Mouse (Mus musculus) spleen, adult 10 weeks (tissue): ENCODE results near the gene Olfr776. TPM values are rescaled to one million over a fixed set of nuclear protein-coding genes. Genes with fewer than 3 reads are reported as not detected.

Source experiments
- polyA plus RNA-seq: library from polyadenylated mRNA; stranded (reverse); fragments of 350-450 nt; fragmentation: Illumina TruSeq; extraction: RNeasy Lipid Tissue Mini Kit (QIAGEN cat#74804); gene quantifications from one replicate; pipeline ENCODE4 v1.2.3, GENCODE M21; 2015; ENCODE audit warnings: low replicate concordance; ENCODE audit not compliant: insufficient read depth

Gene Olfr776
- polyA plus RNA-seq, result not detected

DNA sequence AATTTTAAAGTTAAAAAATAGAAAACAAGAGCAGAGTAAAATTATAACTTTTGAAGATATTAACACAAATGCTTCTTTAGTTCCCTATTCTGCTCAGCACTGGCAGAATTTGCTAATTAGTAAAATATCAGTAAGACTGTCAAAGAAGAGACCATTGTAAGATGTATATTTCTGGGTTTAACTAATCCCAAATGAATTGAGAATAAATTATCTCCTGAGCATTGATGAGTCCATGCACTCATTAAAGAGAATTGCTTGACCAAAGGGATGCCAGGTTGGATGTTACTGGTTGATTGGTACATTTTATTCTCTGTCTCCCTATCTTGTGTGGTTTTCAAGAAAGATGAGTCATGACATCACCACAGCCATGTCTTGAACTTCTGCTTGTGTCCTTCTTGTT, at the start of gene Olfr776:
Olfr776 (plus strand) TSS at position 301 of the 400 bp plus-strand sequence.

GRCm38 (mm10) chr10:129235904-129236303, 23.0 kb upstream of the Olfr776 start, which contains the start of gene Olfr774:
Olfr774 (plus strand) TSS chr10:129236204.

GRCm38 (mm10) chr10:129248112-129248511, 10.8 kb upstream of the Olfr776 start, which contains the start of gene Olfr775:
Olfr775 (plus strand) TSS chr10:129248412.

DNA sequence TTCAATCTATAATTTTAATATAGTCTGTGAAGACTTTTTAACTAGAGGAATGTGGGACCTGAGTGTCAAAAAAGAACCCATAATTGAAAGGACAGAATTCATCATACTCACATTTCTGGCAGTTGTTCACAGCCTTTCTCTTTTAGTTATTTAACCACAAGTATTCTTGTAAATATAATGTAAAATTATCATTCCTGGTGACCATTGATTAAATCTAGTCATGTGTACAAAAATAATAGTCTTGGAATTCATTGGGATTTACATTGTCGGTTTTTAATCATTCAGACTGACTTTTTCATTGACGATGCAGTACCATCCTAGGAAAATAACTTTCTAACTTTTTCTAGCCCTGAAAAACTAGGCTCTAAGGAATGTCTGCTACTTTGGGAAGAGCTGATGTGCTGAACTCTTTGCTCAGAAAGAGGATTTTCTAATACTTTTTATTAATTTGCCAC, 12.2 kb downstream of the Olfr776 start, which contains the start of gene Olfr777:
Olfr777 (minus strand) TSS at position 405 of the 455 bp plus-strand sequence.

Other genes starting within 250 kb of the Olfr776 start
- gene Olfr763, start 248.3 kb upstream of the Olfr776 start, polyA plus RNA-seq, result not detected
- not detected for gene Olfr764-ps1, start 219.2 kb upstream of the Olfr776 start, polyA plus RNA-seq
- gene Olfr765, start 209.1 kb upstream of the Olfr776 start, polyA plus RNA-seq, result not detected
- gene Olfr766-ps1, start 190.2 kb upstream of the Olfr776 start, polyA plus RNA-seq, result not detected
- gene Olfr767, start 176.2 kb upstream of the Olfr776 start, polyA plus RNA-seq, result not detected
- not detected for gene Olfr768, start 159.8 kb upstream of the Olfr776 start, polyA plus RNA-seq
- gene Olfr769, start 141.3 kb upstream of the Olfr776 start, polyA plus RNA-seq, result not detected
- not detected for gene Olfr770, start 120.1 kb upstream of the Olfr776 start, polyA plus RNA-seq
- not detected for gene Olfr771, start 94.4 kb upstream of the Olfr776 start, polyA plus RNA-seq
- gene Olfr772, start 81.2 kb upstream of the Olfr776 start, polyA plus RNA-seq, result not detected
- not detected for gene Olfr773, start 71.7 kb upstream of the Olfr776 start, polyA plus RNA-seq
- gene Olfr774, start 22.9 kb upstream of the Olfr776 start, polyA plus RNA-seq, result not detected
- gene Olfr775, start 10.7 kb upstream of the Olfr776 start, polyA plus RNA-seq, result not detected
- gene Olfr777, start 12.4 kb downstream of the Olfr776 start, polyA plus RNA-seq, result not detected
- not detected for gene Olfr780, start 59.0 kb downstream of the Olfr776 start, polyA plus RNA-seq
- not detected for gene Olfr781, start 69.7 kb downstream of the Olfr776 start, polyA plus RNA-seq
- not detected for gene Olfr782, start 89.7 kb downstream of the Olfr776 start, polyA plus RNA-seq
- not detected for gene Olfr784, start 125.0 kb downstream of the Olfr776 start, polyA plus RNA-seq
- gene Olfr785, start 146.3 kb downstream of the Olfr776 start, polyA plus RNA-seq, result not detected
- not detected for gene Olfr786, start 168.2 kb downstream of the Olfr776 start, polyA plus RNA-seq
- not detected for gene Olfr787, start 202.7 kb downstream of the Olfr776 start, polyA plus RNA-seq
- not detected for gene Olfr788, start 211.9 kb downstream of the Olfr776 start, polyA plus RNA-seq
- gene Olfr789, start 225.6 kb downstream of the Olfr776 start, polyA plus RNA-seq, result not detected
- not detected for gene Olfr790, start 239.4 kb downstream of the Olfr776 start, polyA plus RNA-seq